Mouse (Mus musculus): ENCODE data around the gene Fgfr2. TPM values are rescaled to one million over a fixed set of nuclear protein-coding genes. Genes with fewer than 3 reads are reported as not detected.

The Fgfr2 gene
- polyA plus RNA-seq, 1 experiment: 14.7 TPM

DNA sequence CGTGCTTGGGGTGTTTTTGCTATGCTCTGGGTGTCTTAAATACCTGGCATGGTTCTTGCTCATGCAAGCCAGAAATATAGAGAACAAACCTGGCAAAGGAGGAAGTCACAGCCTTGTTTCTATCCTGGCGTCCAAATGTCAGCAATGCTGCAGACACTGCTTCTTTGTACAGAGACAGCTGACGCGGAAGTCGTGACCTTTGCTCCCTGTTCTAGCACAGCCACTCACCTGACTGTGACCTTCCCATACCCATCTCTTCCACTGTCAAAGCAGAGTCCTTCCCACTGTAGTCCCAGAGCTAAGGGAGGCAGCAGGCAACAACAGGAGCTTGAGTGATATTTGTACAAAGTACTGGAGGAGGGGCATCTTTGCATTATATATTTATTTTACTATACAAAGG, 533.5 kb downstream of the Fgfr2 start:
- no peak overlapping the region for H3K4me3 ChIP-seq (ENCODE audit: low read depth, low read length)
- TF ChIP-seq POLR2A (IDR thresholded peaks at IDR 0.05; ENCODE audit: low read depth, low read length) (no peak), CTCF (IDR thresholded peaks at IDR 0.05; ENCODE audit: extremely low read depth, insufficient read length, insufficient replicate concordance, low read depth, low read length) (no peak)
- H3K36me3 ChIP-seq (ENCODE audit: control insufficient read depth, insufficient read depth, low read length): no peaks in the 10 kb centered on the region
- peaks cover 12% of the 10 kb centered on the region for H3K4me1 ChIP-seq (ENCODE audit: control insufficient read depth, insufficient read depth, insufficient read length, low read length)
- H3K27ac ChIP-seq (ENCODE audit: insufficient read depth, low read depth, low read length): peak overlapping the region; percentile 68
- 22% methylated on average over 5 of the region's 5 CpGs for WGBS
- H3K27me3 ChIP-seq (ENCODE audit: control insufficient read depth, insufficient read depth, low read length): no peaks in the 10 kb centered on the region

DNA sequence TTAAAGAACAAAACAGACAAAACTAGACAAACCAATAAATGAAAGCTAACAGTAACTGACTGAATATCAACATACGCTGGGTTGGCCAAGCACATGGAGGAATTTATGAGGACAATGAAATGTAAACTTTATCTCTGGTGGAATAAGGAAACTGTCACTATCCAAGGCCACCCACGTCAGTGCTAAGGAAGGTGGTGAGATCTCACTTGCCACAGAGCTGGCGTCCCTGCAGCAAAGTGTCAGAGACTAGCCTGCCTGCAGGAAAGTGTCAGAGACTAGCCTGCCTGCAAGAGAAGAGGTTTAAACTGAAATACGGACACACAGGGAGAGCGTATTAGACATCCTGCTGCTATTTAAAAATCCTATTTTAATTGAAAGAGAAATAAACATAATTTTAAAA, 536.0 kb downstream of the Fgfr2 start:
- H3K27ac ChIP-seq (ENCODE audit: insufficient read depth, low read depth, low read length): peak overlapping the region; percentile 44
- TF ChIP-seq POLR2A (IDR thresholded peaks at IDR 0.05; ENCODE audit: low read depth, low read length) (no peak), CTCF (IDR thresholded peaks at IDR 0.05; ENCODE audit: extremely low read depth, insufficient read length, insufficient replicate concordance, low read depth, low read length) (no peak)
- H3K4me3 ChIP-seq (ENCODE audit: low read depth, low read length): no peak overlapping the region
- 34% methylated on average over 5 of the region's 5 CpGs for WGBS
- H3K27me3 ChIP-seq (ENCODE audit: control insufficient read depth, insufficient read depth, low read length): no peaks in the 10 kb centered on the region
- peaks cover 17% of the 10 kb centered on the region for H3K4me1 ChIP-seq (ENCODE audit: control insufficient read depth, insufficient read depth, insufficient read length, low read length)
- no peaks in the 10 kb centered on the region for H3K36me3 ChIP-seq (ENCODE audit: control insufficient read depth, insufficient read depth, low read length)

DNA sequence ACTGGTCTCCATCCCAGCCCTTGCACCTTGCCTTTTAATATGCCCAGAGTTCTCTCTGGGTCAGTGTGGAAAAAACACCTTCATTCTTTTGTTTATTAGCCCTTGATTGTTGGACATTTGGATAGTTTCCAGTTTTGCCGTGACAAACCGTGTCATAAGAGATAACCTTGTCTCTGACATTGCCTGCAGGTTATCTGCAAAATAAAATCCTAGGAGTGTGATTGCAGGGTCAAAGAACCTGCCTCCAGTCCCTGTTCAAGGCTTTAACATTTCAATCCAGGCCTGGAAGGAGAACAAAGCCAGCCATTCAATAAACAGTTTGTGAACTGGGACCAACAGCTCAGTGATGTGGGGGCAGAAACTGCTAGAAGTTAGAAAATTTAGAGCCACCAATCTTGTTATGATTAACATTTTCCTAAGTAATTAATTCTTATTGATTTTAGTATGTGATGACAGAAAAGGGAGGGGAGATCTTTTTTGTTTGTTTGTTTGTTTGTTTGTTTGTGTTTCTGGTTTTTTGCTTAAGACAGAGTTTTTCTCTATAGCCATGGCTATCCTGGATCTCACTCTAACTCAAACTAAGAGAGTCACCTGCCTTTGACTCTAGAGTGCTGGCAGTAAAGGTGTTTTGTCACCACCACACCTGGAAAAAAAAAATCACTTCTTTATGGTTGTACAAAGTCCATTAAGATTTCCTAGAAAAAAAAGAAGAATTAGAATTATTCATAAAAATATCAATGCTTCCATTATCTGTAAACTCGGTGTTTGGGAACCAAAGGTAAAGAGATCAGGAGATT, 537.3 kb downstream of the Fgfr2 start:
- no peaks in the 10 kb centered on the region for H3K36me3 ChIP-seq (ENCODE audit: control insufficient read depth, insufficient read depth, low read length)
- TF ChIP-seq CTCF (IDR thresholded peaks at IDR 0.05; ENCODE audit: extremely low read depth, insufficient read length, insufficient replicate concordance, low read depth, low read length) (no peak), POLR2A (IDR thresholded peaks at IDR 0.05; ENCODE audit: low read depth, low read length) (no peak)
- no peak overlapping the region for H3K4me3 ChIP-seq (ENCODE audit: low read depth, low read length)
- peaks cover 23% of the 10 kb centered on the region for H3K4me1 ChIP-seq (ENCODE audit: control insufficient read depth, insufficient read depth, insufficient read length, low read length)
- no peaks in the 10 kb centered on the region for H3K27me3 ChIP-seq (ENCODE audit: control insufficient read depth, insufficient read depth, low read length)
- 0 out of 2 replicates have a peak overlapping the region, but pooled peaks have one; percentile 0 for H3K27ac ChIP-seq (ENCODE audit: insufficient read depth, low read depth, low read length)
- WGBS: 23% methylated on average over 3 of the region's 3 CpGs

DNA sequence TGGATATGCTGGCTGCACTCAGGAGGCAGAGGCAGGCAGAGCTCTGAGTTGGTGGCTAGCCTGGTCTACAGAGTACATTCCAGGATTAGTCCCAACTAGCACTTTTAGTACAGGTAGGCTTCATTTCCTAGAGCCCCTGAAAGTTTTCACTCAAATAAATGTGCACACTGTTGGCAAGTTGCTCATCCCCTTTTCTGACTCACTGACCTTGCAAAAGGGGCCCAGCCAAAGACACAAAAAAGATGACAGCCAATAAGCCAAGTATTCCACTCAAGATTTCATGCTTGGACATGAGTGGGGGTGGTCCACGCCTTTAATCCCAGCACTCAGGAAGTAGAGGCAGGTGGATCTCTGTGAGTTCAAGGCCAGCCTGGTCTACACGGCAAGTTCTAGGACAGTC, 541.7 kb downstream of the Fgfr2 start:
- Histone ChIP-seq H3K4me3 (ENCODE audit: low read depth, low read length) (no peak overlapping the region), H3K36me3 (ENCODE audit: control insufficient read depth, insufficient read depth, low read length) (no peaks in the 10 kb centered on the region), H3K27ac (ENCODE audit: insufficient read depth, low read depth, low read length) (0 out of 2 replicates have a peak overlapping the region, but pooled peaks have one; percentile 18), H3K4me1 (ENCODE audit: control insufficient read depth, insufficient read depth, insufficient read length, low read length) (peaks cover 33% of the 10 kb centered on the region; the same call in 1 of the 2 replicates), H3K27me3 (ENCODE audit: control insufficient read depth, insufficient read depth, low read length) (no peaks in the 10 kb centered on the region)
- no peak for TF ChIP-seq POLR2A (IDR thresholded peaks at IDR 0.05; ENCODE audit: low read depth, low read length)
- no peak for TF ChIP-seq CTCF (IDR thresholded peaks at IDR 0.05; ENCODE audit: extremely low read depth, insufficient read length, insufficient replicate concordance, low read depth, low read length)
- 35% methylated on average over 2 of the region's 2 CpGs for WGBS

DNA sequence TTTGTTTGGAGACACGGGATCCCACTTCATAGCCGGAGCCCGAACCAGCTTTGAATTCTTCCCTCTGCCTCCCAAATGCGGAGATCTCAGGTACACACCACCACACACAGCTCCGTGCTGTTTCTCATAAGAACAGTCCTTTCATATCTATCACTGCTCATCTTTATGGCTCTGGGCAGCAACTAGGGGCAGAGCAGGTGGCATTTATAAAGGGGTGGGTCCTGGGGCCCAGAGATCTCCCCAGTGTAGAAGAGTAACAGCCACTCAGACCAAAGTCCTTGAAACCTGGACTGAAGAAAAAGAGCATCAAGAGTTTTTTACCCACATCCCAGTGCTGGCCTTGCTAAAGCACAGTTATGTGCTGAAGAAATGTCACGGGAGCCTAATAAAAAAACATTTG, 542.6 kb downstream of the Fgfr2 start:
- 18% methylated on average over 6 of the region's 6 CpGs for WGBS
- no peaks in the 10 kb centered on the region for H3K27me3 ChIP-seq (ENCODE audit: control insufficient read depth, insufficient read depth, low read length)
- TF ChIP-seq CTCF (IDR thresholded peaks at IDR 0.05; ENCODE audit: extremely low read depth, insufficient read length, insufficient replicate concordance, low read depth, low read length) (no peak), POLR2A (IDR thresholded peaks at IDR 0.05; ENCODE audit: low read depth, low read length) (no peak)
- H3K27ac ChIP-seq (ENCODE audit: insufficient read depth, low read depth, low read length): peak overlapping the region; percentile 87
- H3K36me3 ChIP-seq (ENCODE audit: control insufficient read depth, insufficient read depth, low read length): no peaks in the 10 kb centered on the region
- peaks cover 33% of the 10 kb centered on the region; the same call in 1 of the 2 replicates for H3K4me1 ChIP-seq (ENCODE audit: control insufficient read depth, insufficient read depth, insufficient read length, low read length)
- no peak overlapping the region for H3K4me3 ChIP-seq (ENCODE audit: low read depth, low read length)

DNA sequence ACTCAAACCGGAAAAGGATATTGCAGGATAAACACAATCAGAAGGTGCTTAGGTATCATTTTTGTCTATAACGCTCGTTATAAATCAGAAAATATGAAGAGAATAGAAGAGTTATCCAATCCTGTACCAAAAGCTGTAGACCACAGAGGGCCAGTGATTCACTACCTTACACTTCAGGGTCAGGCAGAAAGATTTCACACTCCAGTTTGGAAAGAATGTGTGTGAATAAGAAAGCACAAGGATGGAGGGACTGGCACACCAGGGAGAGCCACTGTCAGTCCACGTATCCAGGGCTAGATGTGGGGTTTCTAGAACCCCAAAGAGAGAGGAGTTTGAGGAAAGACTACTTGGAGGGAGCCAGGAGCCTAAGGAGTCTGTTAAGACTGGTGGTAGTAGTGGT, 546.3 kb downstream of the Fgfr2 start:
- WGBS: 13% methylated on average over 4 of the region's 4 CpGs
- H3K27me3 ChIP-seq (ENCODE audit: control insufficient read depth, insufficient read depth, low read length): no peaks in the 10 kb centered on the region
- peaks cover 26% of the 10 kb centered on the region; the same call in 1 of the 2 replicates for H3K4me1 ChIP-seq (ENCODE audit: control insufficient read depth, insufficient read depth, insufficient read length, low read length)
- no peaks in the 10 kb centered on the region for H3K36me3 ChIP-seq (ENCODE audit: control insufficient read depth, insufficient read depth, low read length)
- H3K4me3 ChIP-seq (ENCODE audit: low read depth, low read length): no peak overlapping the region
- TF ChIP-seq POLR2A (IDR thresholded peaks at IDR 0.05; ENCODE audit: low read depth, low read length) (no peak), CTCF (IDR thresholded peaks at IDR 0.05; ENCODE audit: extremely low read depth, insufficient read length, insufficient replicate concordance, low read depth, low read length) (no peak)
- H3K27ac ChIP-seq (ENCODE audit: insufficient read depth, low read depth, low read length): peak overlapping the region; percentile 90; the same call in 1 of the 2 replicates

DNA sequence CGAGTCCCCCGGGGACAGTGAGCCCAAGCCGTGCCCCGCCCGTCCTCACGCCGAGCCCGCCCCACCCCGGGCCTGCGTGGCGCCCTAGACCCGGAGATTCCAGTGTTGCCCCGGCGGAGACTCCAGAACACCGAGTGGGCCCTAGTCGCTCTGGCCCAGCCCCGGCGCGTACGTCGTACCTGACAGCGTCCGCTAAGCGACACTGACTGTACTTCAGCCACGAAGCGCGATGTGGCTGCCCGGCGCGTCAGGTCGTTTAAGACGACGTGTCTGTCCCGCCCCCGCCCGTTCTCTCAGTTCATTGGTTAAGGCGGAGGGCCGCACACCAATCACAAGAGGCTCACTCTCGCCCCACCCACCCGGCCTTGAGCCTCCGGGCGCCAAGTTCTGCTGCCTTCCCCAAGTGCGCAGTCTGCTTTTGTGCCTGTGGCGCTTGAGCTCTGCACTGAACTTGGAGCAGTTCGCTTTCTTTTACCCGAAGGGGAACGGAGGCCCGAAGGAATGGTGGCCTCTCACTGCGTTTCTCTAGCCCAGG, 547.0 kb downstream of the Fgfr2 start, which contains the start of gene Oat:
Gene Oat (minus strand): TSS at position 283 of the 535 bp plus-strand sequence.
- H3K27me3 ChIP-seq (ENCODE audit: control insufficient read depth, insufficient read depth, low read length): no peaks in the 10 kb centered on the region
- H3K4me1 ChIP-seq (ENCODE audit: control insufficient read depth, insufficient read depth, insufficient read length, low read length): peaks cover 22% of the 10 kb centered on the region; the same call in 1 of the 2 replicates
- peaks cover under 1% of the 10 kb centered on the region; the same call in 1 of the 2 replicates for H3K36me3 ChIP-seq (ENCODE audit: control insufficient read depth, insufficient read depth, low read length)
- peak within 1 kb of the TSS; percentile 90 for H3K27ac ChIP-seq (ENCODE audit: insufficient read depth, low read depth, low read length)
- peak within 1 kb of the TSS; percentile 85 for H3K4me3 ChIP-seq (ENCODE audit: low read depth, low read length)
- WGBS: under 1% methylated on average over 49 of the region's 49 CpGs
- TF ChIP-seq POLR2A (IDR thresholded peaks at IDR 0.05; ENCODE audit: low read depth, low read length): peak; percentile 94
- no peak for TF ChIP-seq CTCF (IDR thresholded peaks at IDR 0.05; ENCODE audit: extremely low read depth, insufficient read length, insufficient replicate concordance, low read depth, low read length)

Measured in small intestine, adult 2 months (tissue).